Mouse (Mus musculus): ENCODE data around the gene Krt33a. TPM values are rescaled to one million over a fixed set of nuclear protein-coding genes. Genes with fewer than 3 reads are reported as not detected.

Gene Krt33a
- polyA plus RNA-seq (2012; rRNA removed; ENCODE audit: low replicate concordance): not detected in 2 replicates

GRCm38 (mm10) chr11:100016112-100016511 is at the start of gene Krt33a:
Krt33a (minus strand) TSS chr11:100016212.

GRCm38 (mm10) chr11:100050451-100050850 is 34.4 kb upstream of the Krt33a start, which contains the start of gene Krt31:
Krt31 (minus strand) TSS chr11:100050551.

GRCm38 (mm10) chr11:100041454-100041853 is 25.4 kb upstream of the Krt33a start, which contains the start of gene Krt34:
Krt34 (minus strand) TSS chr11:100041554.

GRCm38 (mm10) chr11:100029768-100030167 is 13.8 kb upstream of the Krt33a start, which contains the start of gene Krt33b:
Krt33b (minus strand) TSS chr11:100029868.

GRCm38 (mm10) chr11:99993620-99994383 is 22.2 kb downstream of the Krt33a start, which contains the start of gene Krtap17-1:
Krtap17-1 (minus strand) TSS chr11:99993994.

GRCm38 (mm10) chr11:99986180-99986647 is 29.8 kb downstream of the Krt33a start, which contains the start of gene Krtap16-1:
Krtap16-1 (minus strand) TSS chr11:99986597.

GRCm38 (mm10) chr11:99978953-99979352 is 37.1 kb downstream of the Krt33a start, which contains the start of gene Krtap29-1:
Krtap29-1 (minus strand) TSS chr11:99979053.

Other genes starting within 250 kb of the Krt33a start
- gene Gm11595, start 243.3 kb downstream of the Krt33a start, polyA plus RNA-seq (2012; rRNA removed; ENCODE audit: low replicate concordance): not detected in 2 replicates
- not detected in 2 replicates for gene Krtap4-8, start 235.5 kb downstream of the Krt33a start, polyA plus RNA-seq (2012; rRNA removed; ENCODE audit: low replicate concordance)
- gene Krtap4-9, start 231.0 kb downstream of the Krt33a start, polyA plus RNA-seq (2012; rRNA removed; ENCODE audit: low replicate concordance): not detected in 2 replicates
- not detected in 2 replicates for gene Gm11596, start 222.7 kb downstream of the Krt33a start, polyA plus RNA-seq (2012; rRNA removed; ENCODE audit: low replicate concordance)
- not detected in 2 replicates for gene Gm11569, start 217.3 kb downstream of the Krt33a start, polyA plus RNA-seq (2012; rRNA removed; ENCODE audit: low replicate concordance)
- gene Gm11554, start 211.8 kb downstream of the Krt33a start, polyA plus RNA-seq (2012; rRNA removed; ENCODE audit: low replicate concordance): not detected in 2 replicates
- not detected in 2 replicates for gene Krtap4-13, start 206.3 kb downstream of the Krt33a start, polyA plus RNA-seq (2012; rRNA removed; ENCODE audit: low replicate concordance)
- not detected in 2 replicates for gene Gm11564, start 200.5 kb downstream of the Krt33a start, polyA plus RNA-seq (2012; rRNA removed; ENCODE audit: low replicate concordance)
- not detected in 2 replicates for gene 2300003K06Rik, start 178.1 kb downstream of the Krt33a start, polyA plus RNA-seq (2012; rRNA removed; ENCODE audit: low replicate concordance)
- gene Krtap4-16, start 164.6 kb downstream of the Krt33a start, polyA plus RNA-seq (2012; rRNA removed; ENCODE audit: low replicate concordance): not detected in 2 replicates
- not detected in 2 replicates for gene Gm11568, start 158.3 kb downstream of the Krt33a start, polyA plus RNA-seq (2012; rRNA removed; ENCODE audit: low replicate concordance)
- gene Gm11559, start 151.7 kb downstream of the Krt33a start, polyA plus RNA-seq (2012; rRNA removed; ENCODE audit: low replicate concordance): not detected in 2 replicates
- gene Krtap9-1, start 142.8 kb downstream of the Krt33a start, polyA plus RNA-seq (2012; rRNA removed; ENCODE audit: low replicate concordance): not detected in 2 replicates
- not detected in 2 replicates for gene Gm11567, start 137.0 kb downstream of the Krt33a start, polyA plus RNA-seq (2012; rRNA removed; ENCODE audit: low replicate concordance)
- gene Krtap31-1, start 108.3 kb downstream of the Krt33a start, polyA plus RNA-seq (2012; rRNA removed; ENCODE audit: low replicate concordance): not detected in 2 replicates
- gene Gm11565, start 101.5 kb downstream of the Krt33a start, polyA plus RNA-seq (2012; rRNA removed; ENCODE audit: low replicate concordance): not detected in 2 replicates
- gene Krtap31-2, start 79.9 kb downstream of the Krt33a start, polyA plus RNA-seq (2012; rRNA removed; ENCODE audit: low replicate concordance): not detected in 2 replicates
- gene Krtap9-5, start 67.7 kb downstream of the Krt33a start, polyA plus RNA-seq (2012; rRNA removed; ENCODE audit: low replicate concordance): not detected in 2 replicates
- not detected in 2 replicates for gene Krtap29-1, start 37.2 kb downstream of the Krt33a start, polyA plus RNA-seq (2012; rRNA removed; ENCODE audit: low replicate concordance)
- not detected in 2 replicates for gene Krtap16-1, start 29.6 kb downstream of the Krt33a start, polyA plus RNA-seq (2012; rRNA removed; ENCODE audit: low replicate concordance)
- not detected in 2 replicates for gene Krtap17-1, start 22.2 kb downstream of the Krt33a start, polyA plus RNA-seq (2012; rRNA removed; ENCODE audit: low replicate concordance)
- gene Krt33b, start 13.7 kb upstream of the Krt33a start, polyA plus RNA-seq (2012; rRNA removed; ENCODE audit: low replicate concordance): not detected in 2 replicates
- not detected in 2 replicates for gene Krt34, start 25.3 kb upstream of the Krt33a start, polyA plus RNA-seq (2012; rRNA removed; ENCODE audit: low replicate concordance)
- 0.08 and 0.16 TPM in 2 replicates for gene Krt31, start 34.3 kb upstream of the Krt33a start, polyA plus RNA-seq (2012; rRNA removed; ENCODE audit: low replicate concordance)
- gene Krt32, start 72.0 kb upstream of the Krt33a start, polyA plus RNA-seq (2012; rRNA removed; ENCODE audit: low replicate concordance): 0.63 TPM in 1 of 2 replicates, not detected in the other
- 0.07 TPM in 1 of 2 replicates, not detected in the other for gene Krt35, start 80.0 kb upstream of the Krt33a start, polyA plus RNA-seq (2012; rRNA removed; ENCODE audit: low replicate concordance)
- gene Krt36, start 89.4 kb upstream of the Krt33a start, polyA plus RNA-seq (2012; rRNA removed; ENCODE audit: low replicate concordance): 5.7 and 5.8 TPM in 2 replicates
- gene Krt13, start 105.4 kb upstream of the Krt33a start, polyA plus RNA-seq (2012; rRNA removed; ENCODE audit: low replicate concordance): not detected in 2 replicates
- gene Krt15, start 119.7 kb upstream of the Krt33a start, polyA plus RNA-seq (2012; rRNA removed; ENCODE audit: low replicate concordance): 5.5 and 33.6 TPM in 2 replicates
- gene Krt19, start 132.5 kb upstream of the Krt33a start, polyA plus RNA-seq (2012; rRNA removed; ENCODE audit: low replicate concordance): 521 and 718 TPM in 2 replicates
- not detected in 2 replicates for gene Krt9, start 177.0 kb upstream of the Krt33a start, polyA plus RNA-seq (2012; rRNA removed; ENCODE audit: low replicate concordance)
- gene Krt14, start 191.3 kb upstream of the Krt33a start, polyA plus RNA-seq (2012; rRNA removed; ENCODE audit: low replicate concordance): 52.1 and 78.7 TPM in 2 replicates
- not detected in 2 replicates for gene Krt16, start 232.7 kb upstream of the Krt33a start, polyA plus RNA-seq (2012; rRNA removed; ENCODE audit: low replicate concordance)
- gene Krt17, start 244.8 kb upstream of the Krt33a start, polyA plus RNA-seq (2012; rRNA removed; ENCODE audit: low replicate concordance): 34.7 and 41.4 TPM in 2 replicates

Measured in mammary gland, adult 2 months (tissue).